Mouse (Mus musculus) megakaryocyte, embryonic 14.5 days (primary cell): ENCODE measurements around the gene Osbpl2.

ENCODE experiments used
- FLI1 ChIP-seq: IDR thresholded peaks from 2 replicates; pipeline ENCODE4 v1.6.1; 2012; ENCODE audit warnings: low read length, inconsistent platforms, mixed read lengths
- GATA1 ChIP-seq: IDR thresholded peaks from 3 replicates; pipeline ENCODE4 v1.6.1; 2012; ENCODE audit warnings: mixed read lengths, low read length, inconsistent platforms, borderline replicate concordance

DNA sequence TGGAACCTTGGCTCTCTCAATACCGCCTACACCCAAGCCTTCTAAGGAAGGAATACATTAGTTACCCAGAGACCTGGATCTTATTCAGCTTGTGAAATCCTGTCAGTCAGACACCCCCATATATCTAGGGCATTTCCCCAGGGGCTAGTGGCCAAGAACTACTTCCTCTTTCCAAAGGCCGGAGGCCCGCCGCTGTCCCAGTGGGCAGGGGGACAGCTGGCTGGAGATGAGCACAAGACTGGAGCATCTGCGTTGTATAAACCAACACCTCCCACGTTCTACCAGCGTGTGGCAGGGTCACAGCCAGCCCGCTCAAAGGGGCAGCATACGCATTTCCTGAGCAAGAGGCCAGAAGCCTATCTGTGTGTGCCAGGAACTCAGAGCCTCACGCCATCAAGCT is 83.7 kb downstream of the Osbpl2 start:
- TF ChIP-seq GATA1, result no peak
- no peak for TF ChIP-seq FLI1
